Mouse (Mus musculus): ENCODE data around the gene Olfr894. TPM values are rescaled to one million over a fixed set of nuclear protein-coding genes. Genes with fewer than 3 reads are reported as not detected.
"Not testable (repeated sequence)": the region's sequence is repeated elsewhere in the genome, so short reads cannot be mapped to it uniquely, and the experiment has no call there.

Olfr894 gene
- polyA plus RNA-seq (2012; rRNA removed): not detected in 2 replicates

- no peak for DNase-seq (ENCODE audit: low read depth)
Observed at GRCm38 (mm10) chr9:38217755-38218154, at the start of gene Olfr894. TSS of gene Olfr894 (plus strand) at chr9:38218055.

DNA sequence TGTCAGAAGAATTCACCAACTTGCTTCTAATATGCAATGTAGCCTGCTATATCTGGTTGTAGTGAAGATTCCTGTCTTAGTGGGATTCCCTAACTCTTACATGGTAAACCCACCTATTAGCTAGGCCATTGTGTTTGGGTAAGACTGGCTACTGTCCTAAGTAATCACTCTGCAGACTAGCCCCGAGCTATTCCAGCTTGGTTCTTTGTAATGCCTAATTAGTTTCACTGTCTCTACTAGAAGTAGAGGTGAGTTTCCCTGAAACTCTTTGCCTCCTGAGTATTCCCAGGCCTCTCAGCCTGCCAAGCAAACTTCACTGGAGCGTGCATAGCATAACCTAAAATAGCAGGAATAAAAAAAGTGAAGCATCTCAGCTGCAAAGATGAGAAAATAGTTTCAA is 49.5 kb upstream of the Olfr894 start:
- not testable (repeated sequence) for DNase-seq (ENCODE audit: low read depth)

DNA sequence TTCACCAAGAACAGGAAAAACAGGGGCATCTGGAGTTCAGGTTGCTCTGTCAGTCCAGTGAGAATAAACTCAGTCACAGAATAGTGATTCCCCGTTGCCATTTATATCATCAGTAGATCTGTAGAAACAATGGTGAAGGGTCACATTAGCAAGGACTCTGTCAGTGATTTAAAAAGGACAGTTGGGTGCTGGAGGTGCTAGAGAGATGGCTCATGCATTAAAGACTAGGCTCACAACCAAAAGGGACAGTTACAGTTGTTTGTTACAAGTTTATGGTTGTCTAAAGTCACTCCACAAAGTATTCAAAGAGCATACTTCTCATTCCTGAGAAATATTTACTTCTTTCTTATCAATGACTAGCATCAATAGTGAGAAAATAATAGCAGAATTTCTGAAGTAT is 37.1 kb upstream of the Olfr894 start, which contains the start of gene Olfr891:
Gene Olfr891 (minus strand): TSS at position 101 of the 400 bp plus-strand sequence.
- no peak for DNase-seq (ENCODE audit: low read depth)

- no peak for DNase-seq (ENCODE audit: low read depth)
Observed at GRCm38 (mm10) chr9:38208065-38208464, 9.8 kb upstream of the Olfr894 start, which contains the start of gene Olfr893. TSS of gene Olfr893 (plus strand) at chr9:38208365.

GRCm38 (mm10) chr9:38252474-38252873 is 34.6 kb downstream of the Olfr894 start, which contains the start of gene Olfr143:
TSS of gene Olfr143 (plus strand) at chr9:38252774.
- no peak for DNase-seq (ENCODE audit: low read depth)

GRCm38 (mm10) chr9:38267551-38267950 is 49.7 kb downstream of the Olfr894 start, which contains the start of gene Olfr895:
TSS of gene Olfr895 (plus strand) at chr9:38267851.
- DNase-seq (ENCODE audit: low read depth): no peak

Other genes starting within 250 kb of the Olfr894 start
- not detected in 2 replicates for gene Olfr881, start 226.2 kb upstream of the Olfr894 start, polyA plus RNA-seq (2012; rRNA removed)
- not detected in 2 replicates for gene Olfr883, start 192.2 kb upstream of the Olfr894 start, polyA plus RNA-seq (2012; rRNA removed)
- not detected in 2 replicates for gene Olfr884, start 171.5 kb upstream of the Olfr894 start, polyA plus RNA-seq (2012; rRNA removed)
- gene Olfr885, start 156.7 kb upstream of the Olfr894 start, polyA plus RNA-seq (2012; rRNA removed): not detected in 2 replicates
- not detected in 2 replicates for gene Olfr887, start 134.0 kb upstream of the Olfr894 start, polyA plus RNA-seq (2012; rRNA removed)
- gene Olfr888, start 109.9 kb upstream of the Olfr894 start, polyA plus RNA-seq (2012; rRNA removed): not detected in 2 replicates
- not detected in 2 replicates for gene Olfr889, start 102.9 kb upstream of the Olfr894 start, polyA plus RNA-seq (2012; rRNA removed)
- not detected in 2 replicates for gene Olfr890, start 75.5 kb upstream of the Olfr894 start, polyA plus RNA-seq (2012; rRNA removed)
- gene Olfr891, start 37.2 kb upstream of the Olfr894 start, polyA plus RNA-seq (2012; rRNA removed): not detected in 2 replicates
- not detected in 2 replicates for gene Olfr893, start 9.7 kb upstream of the Olfr894 start, polyA plus RNA-seq (2012; rRNA removed)
- gene Olfr143, start 34.7 kb downstream of the Olfr894 start, polyA plus RNA-seq (2012; rRNA removed): not detected in 2 replicates
- gene Olfr895, start 49.8 kb downstream of the Olfr894 start, polyA plus RNA-seq (2012; rRNA removed): not detected in 2 replicates
- not detected in 2 replicates for gene Olfr896-ps1, start 73.1 kb downstream of the Olfr894 start, polyA plus RNA-seq (2012; rRNA removed)
- gene Olfr25, start 111.0 kb downstream of the Olfr894 start, polyA plus RNA-seq (2012; rRNA removed): not detected in 2 replicates
- gene Olfr898, start 130.4 kb downstream of the Olfr894 start, polyA plus RNA-seq (2012; rRNA removed): not detected in 2 replicates
- gene Olfr250, start 148.8 kb downstream of the Olfr894 start, polyA plus RNA-seq (2012; rRNA removed): not detected in 2 replicates
- gene Olfr251, start 159.0 kb downstream of the Olfr894 start, polyA plus RNA-seq (2012; rRNA removed): not detected in 2 replicates
- not detected in 2 replicates for gene Olfr147, start 183.6 kb downstream of the Olfr894 start, polyA plus RNA-seq (2012; rRNA removed)
- not detected in 2 replicates for gene Olfr901, start 211.4 kb downstream of the Olfr894 start, polyA plus RNA-seq (2012; rRNA removed)
- not detected in 2 replicates for gene Olfr902, start 229.6 kb downstream of the Olfr894 start, polyA plus RNA-seq (2012; rRNA removed)
- gene Olfr904, start 245.1 kb downstream of the Olfr894 start, polyA plus RNA-seq (2012; rRNA removed): not detected in 2 replicates